Mouse (Mus musculus) lung, postnatal 25 days (tissue): ENCODE data around the gene Gsk3b.

Source experiments
- DNase-seq: peaks from one replicate; pipeline ENCODE4 v3.0.0; 2022; ENCODE audit warnings: low spot score

Gsk3b gene

DNA sequence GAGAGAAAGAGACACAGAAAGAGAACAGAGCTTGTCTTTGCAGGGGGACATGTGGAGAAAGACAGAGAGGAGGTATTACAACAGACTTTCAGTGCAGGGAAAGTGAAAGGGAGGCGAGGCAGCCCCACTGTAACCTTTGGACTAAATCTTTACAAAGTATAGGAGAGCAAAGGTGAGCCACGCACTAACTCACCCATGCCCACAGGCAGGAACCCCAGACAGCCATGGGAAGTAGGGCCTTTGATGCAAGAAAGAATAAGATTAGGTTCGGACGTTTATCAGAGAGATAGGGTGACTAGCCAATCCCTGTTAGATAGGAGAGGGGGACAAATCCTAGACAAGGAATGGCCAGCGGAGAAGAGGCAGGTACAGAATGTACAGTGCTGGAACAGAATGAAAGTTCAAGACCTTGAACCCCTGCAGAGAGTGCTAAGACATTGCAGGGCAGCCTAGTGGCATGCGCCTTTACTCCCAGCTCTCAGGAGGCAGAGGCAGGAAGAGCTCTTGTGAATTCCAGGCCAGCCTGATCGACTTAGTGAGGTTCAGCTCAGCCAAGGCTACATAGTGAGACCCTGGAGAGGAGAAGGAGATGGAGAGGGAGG is 193.9 kb downstream of the Gsk3b start:
- DNase-seq, result no peak

DNA sequence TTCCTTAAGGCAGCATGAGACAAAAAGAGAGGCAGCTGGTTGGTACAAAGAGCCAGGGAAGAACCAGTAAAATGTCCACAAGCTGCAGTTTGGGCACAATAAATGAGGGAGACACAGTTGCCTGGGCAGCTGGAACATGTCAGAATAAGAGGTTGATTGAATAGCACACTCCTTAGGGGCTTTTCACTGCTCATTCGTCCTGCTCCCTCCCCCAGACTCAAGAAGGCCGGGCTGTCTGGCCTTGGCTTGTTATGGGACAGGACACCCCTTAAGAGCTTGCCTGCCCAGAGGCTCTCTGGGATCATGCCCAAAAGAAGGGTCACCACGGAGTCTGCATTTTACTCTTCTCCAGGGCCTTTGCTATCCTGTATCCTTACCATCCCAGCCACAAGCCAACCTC is 194.5 kb downstream of the Gsk3b start:
- no peak for DNase-seq

DNA sequence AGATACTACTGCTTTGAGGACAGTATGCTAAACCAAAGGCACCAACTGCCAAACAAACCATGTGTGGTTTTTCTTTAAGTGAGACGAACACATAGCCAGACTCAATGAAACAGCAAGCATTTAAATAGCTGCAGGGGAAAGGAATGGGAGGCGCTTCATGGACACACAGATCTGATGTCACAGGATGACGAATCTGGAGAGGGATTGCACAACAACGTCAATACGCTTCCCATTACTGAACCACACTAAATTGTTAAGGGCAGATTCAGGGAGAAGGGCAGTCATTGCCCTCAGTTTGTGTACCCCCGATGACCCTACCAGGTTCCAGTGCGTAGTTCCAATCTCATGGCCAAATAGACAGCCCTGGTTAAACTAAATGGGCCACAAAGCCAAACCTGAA is 197.0 kb downstream of the Gsk3b start:
- DNase-seq, result no peak

DNA sequence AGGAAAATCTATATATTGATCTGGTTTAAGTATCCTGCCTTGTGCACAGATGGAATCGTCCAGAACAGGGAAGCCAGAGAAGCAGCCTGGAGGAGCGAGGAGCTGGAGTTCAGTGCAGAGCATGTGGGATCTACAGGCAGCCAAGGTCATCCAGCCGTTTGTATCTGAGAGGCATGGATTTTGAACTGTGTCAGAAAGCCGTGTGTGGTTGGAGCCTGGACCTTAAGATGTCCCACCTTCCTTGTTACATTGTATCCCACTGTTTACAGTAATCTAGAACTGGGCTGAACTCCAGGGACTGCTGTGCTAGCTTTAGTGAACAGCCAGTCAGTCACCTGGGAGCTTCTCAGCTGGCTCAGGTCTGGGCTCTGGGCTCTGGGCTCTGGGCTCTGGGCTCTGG is 197.7 kb downstream of the Gsk3b start:
- DNase-seq, result no peak

DNA sequence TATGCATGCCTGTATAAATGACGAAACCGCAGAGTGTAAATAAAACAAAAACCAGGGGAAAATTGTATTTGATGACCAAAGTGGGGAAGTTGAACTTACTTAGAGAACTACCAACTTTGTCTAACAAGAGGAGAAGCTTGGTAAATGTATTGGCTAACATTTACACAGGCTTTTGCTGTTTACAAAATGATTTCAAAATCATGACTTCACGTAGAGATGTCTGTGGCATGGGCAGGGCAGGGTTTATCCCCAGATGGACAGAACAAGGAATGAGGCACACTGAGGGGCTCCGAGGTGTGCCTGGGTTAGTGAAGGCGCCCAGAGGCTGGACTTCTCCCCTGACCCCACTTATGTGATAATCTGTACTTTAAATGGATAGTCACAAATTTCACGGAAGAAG is 198.6 kb downstream of the Gsk3b start:
- no peak for DNase-seq

DNA sequence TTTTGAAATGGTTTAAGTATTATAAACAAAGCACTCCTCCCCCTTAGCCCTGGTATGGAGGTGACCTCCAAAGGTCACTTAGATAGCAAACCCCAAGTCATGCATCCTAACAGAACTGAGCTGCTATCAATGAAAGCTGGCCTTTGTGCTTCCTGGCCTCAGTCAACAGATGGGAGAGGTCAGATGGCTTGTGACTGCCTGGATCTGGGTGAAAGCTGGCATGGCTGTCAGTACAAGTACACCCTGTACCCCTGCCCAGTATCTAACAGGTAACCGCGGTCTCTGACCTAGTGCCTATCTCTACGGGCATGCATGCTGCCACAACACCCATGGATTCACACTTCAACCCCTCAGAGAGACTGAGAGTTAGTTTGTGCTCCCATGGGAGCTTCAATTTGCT is 199.0 kb downstream of the Gsk3b start:
- DNase-seq, result no peak

DNA sequence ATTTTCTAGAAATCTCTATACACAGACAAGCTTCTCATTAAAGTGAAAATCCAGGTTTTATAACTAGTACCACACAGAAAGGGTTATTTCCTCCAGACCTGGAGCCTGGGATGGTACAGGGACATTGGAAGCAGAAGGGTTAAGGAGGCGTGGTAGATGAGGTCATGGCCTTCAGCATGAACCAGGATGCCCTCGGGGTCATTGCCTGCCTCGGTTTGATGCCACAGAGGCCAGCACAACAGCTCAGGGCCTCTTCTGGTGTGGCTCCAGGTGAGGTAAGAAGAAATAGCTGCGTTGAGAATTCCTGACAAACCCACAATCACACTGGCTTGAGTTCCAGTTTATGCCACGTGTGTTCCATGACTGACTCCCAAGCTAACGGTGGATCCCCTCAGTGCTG is 200.1 kb downstream of the Gsk3b start:
- no peak for DNase-seq

DNA sequence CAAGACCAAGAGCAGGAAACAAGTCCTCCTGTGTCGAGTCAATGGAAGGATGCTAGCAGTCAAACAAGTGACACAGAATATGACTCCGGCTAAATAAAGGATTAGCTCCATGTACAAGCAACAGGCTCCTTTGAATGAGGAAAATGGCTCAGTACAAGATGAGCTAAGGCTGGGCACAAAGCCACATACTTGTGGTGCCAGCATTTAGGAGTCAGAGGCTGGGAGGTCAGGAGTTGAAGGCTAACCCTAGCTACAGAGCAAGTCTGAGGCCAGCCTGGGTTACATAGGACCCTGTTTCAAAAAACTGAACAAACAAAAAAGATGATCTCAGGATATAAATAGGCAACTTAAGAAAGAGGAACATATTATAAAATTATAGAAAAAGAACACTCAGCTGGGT is 201.3 kb downstream of the Gsk3b start:
- DNase-seq, result no peak

DNA sequence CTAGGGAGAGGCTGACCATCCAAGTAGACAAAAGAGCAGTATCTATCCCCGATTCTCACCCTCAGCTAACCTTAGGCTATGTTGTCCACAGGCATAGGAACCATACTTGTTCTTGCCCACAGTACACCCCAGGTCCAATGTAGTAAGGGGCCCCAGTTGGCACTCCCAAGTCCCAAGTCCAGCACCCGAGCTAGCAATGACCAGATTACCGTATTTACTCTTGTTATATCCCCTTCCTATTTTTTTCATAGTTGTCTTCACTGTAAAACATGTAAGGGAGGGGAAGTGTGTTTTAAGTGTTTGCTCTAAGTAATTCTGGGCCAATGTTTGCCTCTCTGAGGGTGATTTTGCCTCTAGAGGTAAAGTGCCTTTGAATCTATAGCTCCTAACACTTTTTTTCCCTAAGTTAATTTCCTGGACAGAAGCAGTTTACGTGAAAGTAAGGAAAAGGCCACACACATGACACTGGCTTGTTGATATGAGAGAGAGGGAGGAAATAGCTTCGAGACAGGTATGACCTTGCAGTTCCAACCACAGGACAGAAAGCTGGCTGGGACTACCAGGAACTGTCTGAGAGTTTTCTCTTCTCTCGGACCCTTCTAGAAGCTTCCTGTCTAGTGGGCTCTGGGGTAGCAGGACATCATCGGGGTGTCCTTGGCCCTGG is 206.0 kb downstream of the Gsk3b start, which contains the start of gene Nr1i2:
Gene Nr1i2, minus strand, starts transcription at position 140 of the 664 bp plus-strand sequence.
- DNase-seq, result no peak

DNA sequence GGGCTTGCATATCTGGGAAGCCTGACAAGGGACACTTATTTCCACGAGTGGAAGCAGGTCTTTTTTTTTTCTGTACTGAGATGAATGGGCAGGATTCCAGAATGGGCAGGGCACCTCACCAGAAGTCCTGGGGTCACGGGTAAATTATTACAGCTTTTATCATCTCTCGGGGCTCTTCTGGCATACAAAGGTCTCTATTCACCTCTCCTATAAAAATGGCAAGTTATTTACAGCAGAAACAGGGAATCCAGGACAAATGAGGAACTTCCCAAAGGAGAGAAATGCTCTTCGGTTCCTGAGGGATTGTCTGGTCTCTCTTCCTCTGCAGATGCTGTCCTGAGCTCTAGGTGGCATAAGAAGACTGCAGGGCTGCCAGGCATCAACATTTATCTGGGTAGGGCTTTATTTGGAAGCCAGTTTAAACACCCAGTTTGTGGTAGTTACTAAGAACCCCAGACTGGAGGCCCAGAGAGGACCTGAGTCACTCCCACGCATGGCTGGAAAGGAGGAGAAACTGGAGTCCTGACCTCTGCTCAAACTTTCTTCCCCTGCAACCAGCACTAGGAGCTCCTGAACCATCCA is 206.6 kb downstream of the Gsk3b start:
- DNase-seq, result no peak
